Mouse (Mus musculus) macrophage (primary cell): ENCODE results near the gene Atp6v1g3. TPM values are rescaled to one million over a fixed set of nuclear protein-coding genes. Genes with fewer than 3 reads are reported as not detected.

ENCODE experiments used
- H3K27ac ChIP-seq: fragments of 350-480 bp; formaldehyde crosslinking; 2 replicates; pipeline ENCODE4 v1.9.0; 2021
- H3K36me3 ChIP-seq: fragments of 350-480 bp; formaldehyde crosslinking; 2 replicates; pipeline ENCODE4 v1.9.0; 2021; ENCODE audit errors: inconsistent target
- H3K4me3 ChIP-seq: fragments of 350-480 bp; formaldehyde crosslinking; 2 replicates; pipeline ENCODE4 v1.9.0; 2021; ENCODE audit errors: inconsistent target
- H3K79me2 ChIP-seq: fragments of 350-480 bp; formaldehyde crosslinking; 2 replicates; pipeline ENCODE4 v1.9.0; 2021; ENCODE audit errors: inconsistent target
- WGBS: methylation state at CpG from one replicate; pipeline ENCODE4 v1.1.7; 2026; ENCODE audit warnings: inconsistent platforms; ENCODE audit not compliant: missing documents; 5-methylcytosine and 5-hydroxymethylcytosine counted together
- polyA plus RNA-seq: library from polyadenylated mRNA; stranded (reverse); fragments of 250-400 nt; gene quantifications from 3 replicates; pipeline ENCODE4 v1.2.4, GENCODE M21; 2018; ENCODE audit warnings: inconsistent platforms

The Atp6v1g3 gene
- polyA plus RNA-seq, 1 experiment from 2014 or later: not detected

DNA sequence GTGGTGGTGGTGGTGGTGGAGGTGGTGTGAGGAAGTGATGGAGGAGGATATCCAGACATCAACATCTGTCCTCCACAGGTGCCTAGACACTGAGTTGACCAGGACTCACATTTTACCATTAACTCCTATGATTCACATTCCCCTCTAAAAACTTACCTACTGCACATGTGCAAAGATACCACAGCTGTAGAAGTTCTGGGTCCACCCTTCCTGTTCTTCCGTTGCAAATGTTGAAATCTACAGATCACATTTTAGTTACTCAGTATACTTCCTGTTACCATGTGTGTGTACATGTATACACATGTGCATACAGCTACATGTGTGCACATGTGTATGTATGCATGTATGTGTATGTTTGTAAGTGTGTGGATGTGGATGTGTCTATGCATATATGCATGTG, 29.8 kb downstream of the Atp6v1g3 start:
- WGBS: 14% methylated on average over 1 of the region's 1 CpGs

DNA sequence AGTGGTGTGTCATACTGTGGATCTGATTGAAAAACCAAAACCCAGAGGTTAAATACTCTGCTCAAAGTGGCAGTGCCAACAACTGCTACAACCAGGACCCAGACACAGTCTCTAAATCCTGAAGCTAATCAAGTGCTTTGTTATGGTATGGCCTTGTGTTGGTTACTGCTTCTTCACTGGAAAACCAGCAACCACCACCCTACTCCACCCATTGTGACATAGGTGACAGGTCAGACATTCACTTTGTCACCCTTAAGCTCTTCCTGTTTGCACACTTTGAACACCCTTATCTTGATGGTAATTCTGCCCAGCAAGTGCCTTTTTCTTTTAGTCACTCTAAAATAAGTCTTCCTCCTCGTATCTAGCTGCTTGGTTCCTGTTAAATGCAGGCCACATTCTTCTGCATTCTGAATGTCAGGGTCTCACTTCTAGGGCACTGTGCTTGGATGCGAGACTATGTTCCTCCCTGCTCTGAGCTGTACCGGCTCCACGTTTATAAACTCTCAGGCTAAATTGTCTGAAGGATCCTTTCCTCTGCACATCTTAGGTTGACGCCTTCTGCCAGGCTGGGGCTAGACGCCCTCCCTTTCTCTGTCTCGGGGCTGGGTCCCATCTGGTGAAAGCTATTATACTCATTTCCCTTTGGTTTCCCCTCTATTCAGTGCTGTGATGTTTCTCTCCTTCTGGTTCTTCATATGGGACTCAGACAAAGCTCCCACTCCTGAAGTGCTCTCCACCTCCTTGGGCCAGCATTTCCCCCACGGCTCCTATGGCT, 30.8 kb downstream of the Atp6v1g3 start:
- Histone ChIP-seq H3K79me2 (no peaks in the 10 kb centered on the region), H3K4me3 (no peak overlapping the region), H3K36me3 (no peaks in the 10 kb centered on the region), H3K27ac (no peak overlapping the region)
- 59% methylated on average over 8 of the region's 8 CpGs for WGBS

More for the DNA sequence above, 29.8 kb downstream of the Atp6v1g3 start:
- no peak overlapping the region for H3K27ac ChIP-seq
- no peaks in the 10 kb centered on the region for H3K79me2 ChIP-seq
- no peak overlapping the region for H3K4me3 ChIP-seq
- H3K36me3 ChIP-seq: no peaks in the 10 kb centered on the region

DNA sequence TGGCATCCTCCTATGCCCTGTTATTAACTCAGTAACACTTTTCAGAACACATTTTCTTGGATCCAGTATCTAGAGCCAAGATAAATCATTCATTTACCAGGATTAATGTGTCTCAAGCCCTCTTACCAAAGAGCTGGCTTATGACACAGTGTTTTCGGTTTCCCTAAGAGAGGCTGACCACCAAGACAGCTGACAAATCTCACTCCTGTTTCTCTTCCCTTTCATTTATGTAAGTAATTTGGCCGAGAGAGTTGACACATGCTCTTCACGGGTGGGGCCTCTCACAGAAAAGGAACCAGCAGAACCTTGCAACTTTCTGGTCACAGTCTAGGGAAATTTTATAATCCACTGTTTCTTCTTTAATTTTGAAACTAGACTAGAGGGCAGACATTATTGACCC, 49.1 kb downstream of the Atp6v1g3 start:
- H3K79me2 ChIP-seq: no peaks in the 10 kb centered on the region
- H3K27ac ChIP-seq: peak overlapping the region; percentile 81
- H3K36me3 ChIP-seq: no peaks in the 10 kb centered on the region
- WGBS: 4% methylated on average over 3 of the region's 3 CpGs
- H3K4me3 ChIP-seq: no peak overlapping the region

DNA sequence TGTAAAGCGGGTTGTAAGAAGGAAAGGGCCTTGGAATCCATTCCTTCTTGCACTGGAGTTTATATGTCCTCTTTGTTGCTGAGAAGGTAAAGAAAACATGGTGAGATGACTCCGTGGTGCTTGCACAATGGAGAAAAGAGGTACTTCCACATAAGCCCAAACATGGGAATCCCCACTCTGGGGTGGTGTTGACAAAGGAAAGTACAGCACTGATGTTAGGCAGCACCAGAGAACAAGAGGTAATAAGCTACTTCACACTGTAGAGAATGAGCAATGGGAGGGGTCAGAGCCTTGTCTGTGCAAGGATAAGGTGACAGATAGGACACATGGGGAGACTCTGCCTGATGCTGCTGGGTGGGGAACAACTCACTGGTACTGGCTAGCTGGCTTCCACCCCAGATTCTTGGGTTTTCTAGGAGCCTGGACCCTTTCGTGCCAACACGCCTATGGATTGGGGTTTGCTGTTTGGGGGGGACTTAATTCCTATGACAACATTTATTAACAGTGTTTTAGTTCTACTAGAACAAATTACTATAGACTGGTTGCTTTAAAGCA, 49.6 kb downstream of the Atp6v1g3 start:
- Histone ChIP-seq H3K4me3 (no peak overlapping the region), H3K36me3 (no peaks in the 10 kb centered on the region), H3K27ac (peak overlapping the region; percentile 81), H3K79me2 (no peaks in the 10 kb centered on the region)
- WGBS: 67% methylated on average over 4 of the region's 4 CpGs

DNA sequence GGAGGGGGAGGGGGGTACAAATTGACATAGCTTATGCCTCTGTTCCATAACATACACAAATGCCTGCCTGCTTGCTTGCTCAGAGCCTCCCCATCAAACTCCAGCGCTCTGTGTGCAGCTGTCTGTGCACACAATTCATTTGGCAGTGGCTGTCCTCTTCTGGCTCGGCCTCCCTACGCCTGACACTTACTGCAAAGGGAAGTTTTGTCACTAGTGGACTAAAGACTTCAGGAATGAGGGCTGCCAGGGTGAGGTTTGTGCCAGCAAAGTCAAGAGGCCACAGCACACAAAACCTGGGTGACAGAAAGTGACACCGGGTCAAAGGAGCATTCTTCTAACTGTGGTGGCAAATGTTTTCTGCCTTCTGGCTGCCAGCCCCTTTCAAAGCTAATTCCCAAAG, 52.6 kb downstream of the Atp6v1g3 start:
- WGBS: 93% methylated on average over 4 of the region's 4 CpGs
- no peaks in the 10 kb centered on the region for H3K36me3 ChIP-seq
- no peak overlapping the region for H3K4me3 ChIP-seq
- H3K27ac ChIP-seq: no peak overlapping the region
- H3K79me2 ChIP-seq: no peaks in the 10 kb centered on the region

DNA sequence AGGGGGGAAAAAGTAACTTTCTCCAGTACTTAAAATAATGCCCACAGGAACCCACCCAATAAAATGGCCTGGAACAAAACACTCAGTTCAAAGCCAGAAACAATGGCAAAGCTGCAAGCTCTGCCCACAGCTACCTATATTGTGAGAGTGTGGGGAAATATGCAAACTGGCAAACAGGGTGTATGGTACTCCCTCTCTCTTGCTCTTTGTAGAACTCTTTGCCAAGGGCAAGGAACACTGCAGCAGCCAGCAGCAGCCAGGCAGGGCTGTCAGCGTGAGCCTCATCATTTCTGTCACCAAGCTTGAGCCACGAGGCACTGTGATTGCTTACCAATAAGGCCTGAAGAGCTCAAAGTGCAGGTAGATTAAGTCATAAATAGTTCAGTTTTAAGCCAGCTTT, 53.0 kb downstream of the Atp6v1g3 start:
- no peaks in the 10 kb centered on the region for H3K79me2 ChIP-seq

DNA sequence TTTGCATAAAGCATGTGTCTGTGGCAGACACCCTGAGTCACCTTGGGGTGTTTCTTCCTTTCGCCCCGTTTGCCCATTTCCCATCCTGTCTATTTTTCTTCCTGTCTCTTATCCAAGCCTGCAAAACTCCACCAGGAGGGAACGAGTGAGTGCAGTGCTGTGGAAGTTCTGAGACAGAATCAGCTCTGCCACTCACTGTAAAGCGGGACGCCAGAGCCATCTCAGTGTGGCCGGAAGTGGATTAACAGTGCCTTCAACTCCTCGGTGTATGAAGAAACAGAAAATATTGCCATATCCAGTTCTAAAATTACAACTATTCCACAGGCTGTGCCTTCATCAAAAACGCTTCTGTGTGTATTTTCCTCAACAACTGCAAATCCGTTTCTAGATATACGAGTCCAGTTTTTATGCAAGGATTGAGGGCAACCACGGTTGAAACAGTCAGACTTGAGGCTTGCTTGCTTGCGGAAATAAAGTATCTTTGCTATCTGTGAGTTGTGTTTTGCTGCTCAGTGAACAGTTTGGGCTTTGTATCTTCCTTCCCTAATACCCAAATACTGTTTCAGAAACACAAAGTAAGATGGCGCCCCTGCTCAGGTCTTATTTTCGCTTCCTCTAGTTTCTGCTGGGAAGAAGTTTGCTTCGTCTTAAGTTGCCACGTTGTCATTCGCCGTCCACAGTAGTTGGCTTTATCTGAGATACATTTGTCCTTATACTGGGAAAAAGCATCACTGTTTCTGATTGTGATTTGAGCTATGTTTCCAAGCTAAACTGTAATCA, 54.1 kb downstream of the Atp6v1g3 start:
- Histone ChIP-seq H3K79me2 (no peaks in the 10 kb centered on the region), H3K36me3 (no peaks in the 10 kb centered on the region), H3K4me3 (no peak overlapping the region), H3K27ac (0 out of 2 replicates have a peak overlapping the region, but pooled peaks have one; percentile 2)
- WGBS: 58% methylated on average over 18 of the region's 18 CpGs

More for the DNA sequence above, 53.0 kb downstream of the Atp6v1g3 start:
- H3K27ac ChIP-seq: no peak overlapping the region
- WGBS: 92% methylated on average over 2 of the region's 2 CpGs
- no peaks in the 10 kb centered on the region for H3K36me3 ChIP-seq
- H3K4me3 ChIP-seq: no peak overlapping the region

DNA sequence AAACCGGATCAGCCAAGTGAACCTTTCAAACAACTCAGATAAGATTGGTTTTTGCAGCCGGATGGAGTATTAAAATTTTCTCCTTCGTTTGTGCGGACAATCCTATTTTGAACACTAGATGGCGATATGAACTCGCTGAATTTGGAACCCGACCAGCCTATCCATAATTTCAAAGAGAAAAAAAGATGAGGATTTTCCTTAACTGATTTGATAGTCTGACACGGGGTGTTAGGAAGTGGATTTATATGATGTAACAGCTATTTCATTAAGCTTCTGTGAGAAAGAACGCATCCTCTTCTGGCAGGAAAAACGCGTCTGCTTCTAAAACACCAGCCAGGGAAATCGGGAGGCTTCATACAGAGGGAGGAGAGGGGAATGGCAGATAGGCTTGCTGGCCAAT, 54.8 kb downstream of the Atp6v1g3 start:
- Histone ChIP-seq H3K79me2 (no peaks in the 10 kb centered on the region), H3K4me3 (no peak overlapping the region), H3K27ac (no peak overlapping the region), H3K36me3 (no peaks in the 10 kb centered on the region)
- 10% methylated on average over 10 of the region's 12 CpGs for WGBS

DNA sequence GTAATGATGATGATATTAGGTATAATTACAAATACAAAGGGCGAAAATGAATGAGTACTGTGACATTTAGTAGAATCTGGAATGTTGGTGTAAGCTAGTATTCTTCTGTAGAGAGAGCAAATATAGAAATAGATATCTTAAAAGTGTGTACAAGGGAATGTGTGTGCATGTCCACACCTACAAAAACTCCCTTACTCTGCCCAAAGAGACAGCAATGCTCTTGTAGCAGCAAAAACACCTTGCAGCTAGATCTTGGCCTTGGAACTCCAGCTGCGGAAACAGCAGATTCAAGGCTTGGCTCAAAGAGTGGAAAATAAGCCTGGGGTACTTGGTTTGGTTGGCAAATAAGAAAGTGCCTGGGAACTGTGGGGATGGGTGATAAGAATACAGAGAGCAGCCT, 57.0 kb downstream of the Atp6v1g3 start:
- Histone ChIP-seq H3K4me3 (no peak overlapping the region), H3K36me3 (no peaks in the 10 kb centered on the region)
- WGBS: 98% methylated on average over 2 of the region's 2 CpGs

DNA sequence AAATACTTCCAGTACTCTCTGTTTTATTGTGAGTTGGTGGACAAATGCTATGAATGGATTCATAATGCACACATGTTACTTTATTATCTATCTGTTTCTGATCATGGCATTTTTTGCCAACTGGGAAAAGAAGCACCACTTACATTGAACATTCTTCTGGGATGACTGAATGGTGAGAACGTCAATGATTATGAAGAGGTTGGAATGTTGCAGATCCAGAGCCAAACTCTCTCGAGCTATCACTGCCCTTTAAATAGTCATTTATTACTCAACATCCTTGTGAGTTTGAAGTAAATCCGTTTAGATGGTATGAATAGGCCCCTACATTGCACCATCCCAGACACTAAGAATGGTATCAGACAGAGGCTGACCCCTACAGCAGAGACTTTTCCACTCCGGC, 58.1 kb downstream of the Atp6v1g3 start:
- 66% methylated on average over 4 of the region's 4 CpGs for WGBS
- Histone ChIP-seq H3K79me2 (no peaks in the 10 kb centered on the region), H3K4me3 (no peak overlapping the region), H3K27ac (no peak overlapping the region), H3K36me3 (no peaks in the 10 kb centered on the region)

More for the DNA sequence above, 57.0 kb downstream of the Atp6v1g3 start:
- Histone ChIP-seq H3K79me2 (no peaks in the 10 kb centered on the region), H3K27ac (no peak overlapping the region)

DNA sequence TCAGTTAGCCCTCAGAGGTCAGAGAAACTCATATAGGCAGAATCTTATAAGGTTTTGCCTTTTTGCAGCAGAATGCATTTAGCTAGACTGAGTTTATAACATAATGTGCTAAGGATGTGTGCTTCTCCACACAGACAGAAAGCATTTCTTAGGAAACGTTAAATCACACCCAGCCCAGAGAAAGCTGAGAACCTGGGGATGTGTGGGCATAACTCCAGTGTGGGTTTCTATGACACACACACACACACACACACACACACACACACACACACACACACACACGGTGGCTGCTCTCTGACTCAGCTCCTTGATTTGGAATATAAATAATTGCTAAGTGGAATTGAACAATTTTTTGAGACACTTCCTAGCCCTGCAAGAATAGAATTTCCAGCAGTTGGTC, 61.2 kb downstream of the Atp6v1g3 start:
- H3K27ac ChIP-seq: no peak overlapping the region
- H3K4me3 ChIP-seq: no peak overlapping the region
- WGBS: no CpG with 5 or more reads among the region's 2 CpGs
- H3K36me3 ChIP-seq: no peaks in the 10 kb centered on the region
- H3K79me2 ChIP-seq: no peaks in the 10 kb centered on the region

DNA sequence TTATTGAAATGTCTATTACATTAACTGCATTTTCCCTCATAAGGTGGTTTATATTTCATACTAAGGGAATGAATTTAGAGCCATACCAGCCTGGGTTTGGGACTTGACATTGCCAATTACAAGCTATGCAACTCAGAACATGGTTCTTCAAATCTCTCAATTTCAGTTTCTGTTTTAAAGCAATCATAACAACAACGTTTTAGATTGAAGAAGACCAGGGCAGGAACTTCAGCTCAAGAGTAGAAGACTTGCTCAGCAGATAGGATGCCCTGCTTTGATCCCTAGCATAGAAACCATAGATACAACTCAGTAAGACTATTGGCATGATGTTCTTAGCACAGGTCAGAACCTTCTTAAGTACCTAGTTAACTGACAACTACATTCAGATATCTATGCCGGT, 63.9 kb downstream of the Atp6v1g3 start:
- no peak overlapping the region for H3K27ac ChIP-seq
- WGBS: 70% methylated on average over 2 of the region's 2 CpGs
- H3K4me3 ChIP-seq: no peak overlapping the region
- H3K79me2 ChIP-seq: no peaks in the 10 kb centered on the region
- H3K36me3 ChIP-seq: no peaks in the 10 kb centered on the region
